Mouse (Mus musculus): ENCODE data around the gene Alkbh1. TPM values are rescaled to one million over a fixed set of nuclear protein-coding genes. Genes with fewer than 3 reads are reported as not detected.

The Alkbh1 gene
- polyA plus RNA-seq, 1 experiment from 2014 or later = 10.6 TPM

DNA sequence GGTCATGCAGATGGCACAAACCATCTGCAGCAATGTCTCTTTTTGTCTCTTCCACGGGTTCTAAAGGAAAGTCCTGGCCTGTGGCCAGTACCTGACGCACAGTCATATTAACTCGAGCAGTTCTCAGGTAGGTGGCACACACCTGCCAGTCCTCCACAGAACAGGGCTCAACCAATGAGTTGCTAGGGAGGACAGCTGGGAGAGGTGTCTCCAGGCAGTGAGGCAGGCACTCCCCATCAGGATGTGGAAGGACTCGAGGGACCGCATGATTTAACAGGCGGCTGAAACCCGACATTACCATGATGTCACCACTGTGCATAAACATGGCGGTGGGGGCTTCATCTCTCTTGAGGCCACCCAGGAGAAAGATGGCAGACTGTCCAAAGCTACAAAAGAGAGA lies 14.9 kb downstream of the Alkbh1 start:
- Histone ChIP-seq H3K4me3 (ENCODE audit: inconsistent target) (no peak overlapping the region), H3K27ac (no peak overlapping the region), H3K79me2 (ENCODE audit: inconsistent target) (no peaks in the 10 kb centered on the region; the same call in 1 of the 2 replicates), H3K36me3 (ENCODE audit: inconsistent target) (peaks cover 59% of the 10 kb centered on the region)
- 85% methylated on average over 7 of the region's 8 CpGs for WGBS (ENCODE audit: missing documents)

- Histone ChIP-seq H3K79me2 (ENCODE audit: inconsistent target) (no peaks in the 10 kb centered on the region), H3K27ac (no peak overlapping the region), H3K36me3 (ENCODE audit: inconsistent target) (peaks cover 58% of the 10 kb centered on the region; the same call in 1 of the 2 replicates), H3K4me3 (ENCODE audit: inconsistent target) (no peak overlapping the region)
- WGBS (ENCODE audit: missing documents) = 83% methylated on average over 2 of the region's 2 CpGs
Measured at GRCm38 (mm10) chr12:87428295-87428694, 15.5 kb downstream of the Alkbh1 start.

- Histone ChIP-seq H3K36me3 (ENCODE audit: inconsistent target) (peaks cover 43% of the 10 kb centered on the region; the same call in 1 of the 2 replicates), H3K79me2 (ENCODE audit: inconsistent target) (no peaks in the 10 kb centered on the region), H3K27ac (no peak overlapping the region), H3K4me3 (ENCODE audit: inconsistent target) (no peak overlapping the region)
- 96% methylated on average over 5 of the region's 5 CpGs for WGBS (ENCODE audit: missing documents)
Measured at GRCm38 (mm10) chr12:87426354-87427031, 17.3 kb downstream of the Alkbh1 start.

DNA sequence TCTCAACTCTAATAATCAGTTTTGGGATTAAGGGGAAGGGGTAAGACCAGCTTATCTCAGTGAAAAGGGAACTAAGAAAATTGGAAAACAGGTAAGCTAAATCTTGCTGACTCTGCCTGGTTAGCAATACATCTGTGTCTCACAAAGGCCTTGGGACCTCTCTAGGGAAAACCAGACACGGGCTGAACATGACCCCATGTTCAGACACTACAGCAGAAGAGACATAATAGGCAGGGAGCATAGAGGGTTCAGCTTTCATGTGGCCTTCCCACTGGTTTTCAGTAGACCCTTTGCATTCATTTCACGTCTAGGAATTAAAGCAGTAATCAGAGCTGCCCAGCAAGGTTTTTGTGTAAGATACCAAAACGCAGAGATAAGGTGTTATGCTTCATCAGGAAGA lies 19.3 kb downstream of the Alkbh1 start:
- Histone ChIP-seq H3K27ac (no peak overlapping the region), H3K79me2 (ENCODE audit: inconsistent target) (no peaks in the 10 kb centered on the region), H3K36me3 (ENCODE audit: inconsistent target) (peaks cover 25% of the 10 kb centered on the region; the same call in 1 of the 2 replicates), H3K4me3 (ENCODE audit: inconsistent target) (no peak overlapping the region)
- 86% methylated on average over 3 of the region's 3 CpGs for WGBS (ENCODE audit: missing documents)

GRCm38 (mm10) chr12:87423700-87424099 lies 20.1 kb downstream of the Alkbh1 start:
- no peak overlapping the region for H3K4me3 ChIP-seq (ENCODE audit: inconsistent target)
- 67% methylated on average over 1 of the region's 1 CpGs for WGBS (ENCODE audit: missing documents)
- peaks cover 22% of the 10 kb centered on the region; the same call in 1 of the 2 replicates for H3K36me3 ChIP-seq (ENCODE audit: inconsistent target)
- H3K27ac ChIP-seq = no peak overlapping the region
- no peaks in the 10 kb centered on the region for H3K79me2 ChIP-seq (ENCODE audit: inconsistent target)

GRCm38 (mm10) chr12:87421708-87422507 lies 21.9 kb downstream of the Alkbh1 start:
- 82% methylated on average over 5 of the region's 5 CpGs for WGBS (ENCODE audit: missing documents)

DNA sequence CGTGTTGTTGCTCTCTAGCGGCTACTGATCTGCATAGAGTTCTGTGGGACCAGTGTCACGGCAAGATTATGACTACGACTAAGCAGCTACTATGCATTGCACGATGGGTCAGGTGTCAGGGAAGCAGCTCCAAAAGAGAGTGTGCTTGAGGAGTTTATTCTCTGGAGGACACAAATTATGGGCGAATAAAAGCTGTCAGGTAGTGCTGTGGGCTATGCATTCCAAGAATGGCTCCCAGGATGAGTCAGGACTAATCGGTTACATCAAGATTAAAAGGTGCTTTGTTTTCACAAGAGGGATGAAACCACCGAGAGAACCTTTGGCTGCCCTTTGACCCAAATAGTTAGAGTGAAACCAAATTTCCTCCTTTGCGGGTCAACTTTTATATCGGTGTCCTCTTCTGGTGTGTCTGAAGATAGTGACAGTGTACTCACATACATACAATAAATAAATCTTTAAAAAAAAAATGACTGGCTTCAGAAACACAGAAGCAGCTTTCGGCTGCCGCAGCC lies 23.8 kb downstream of the Alkbh1 start:
- no peak overlapping the region for H3K27ac ChIP-seq
- H3K4me3 ChIP-seq (ENCODE audit: inconsistent target) = no peak overlapping the region
- no peaks in the 10 kb centered on the region for H3K79me2 ChIP-seq (ENCODE audit: inconsistent target)
- 85% methylated on average over 12 of the region's 12 CpGs for WGBS (ENCODE audit: missing documents)
- H3K36me3 ChIP-seq (ENCODE audit: inconsistent target) = peaks cover 12% of the 10 kb centered on the region; the same call in 1 of the 2 replicates

More at GRCm38 (mm10) chr12:87421708-87422507, 21.9 kb downstream of the Alkbh1 start:
- no peak overlapping the region for H3K27ac ChIP-seq
- H3K79me2 ChIP-seq (ENCODE audit: inconsistent target) = no peaks in the 10 kb centered on the region
- peaks cover 13% of the 10 kb centered on the region; the same call in 1 of the 2 replicates for H3K36me3 ChIP-seq (ENCODE audit: inconsistent target)
- no peak overlapping the region for H3K4me3 ChIP-seq (ENCODE audit: inconsistent target)

GRCm38 (mm10) chr12:87418921-87419320 lies 24.9 kb downstream of the Alkbh1 start:
- no peaks in the 10 kb centered on the region for H3K79me2 ChIP-seq (ENCODE audit: inconsistent target)
- WGBS (ENCODE audit: missing documents) = 86% methylated on average over 5 of the region's 5 CpGs
- H3K4me3 ChIP-seq (ENCODE audit: inconsistent target) = no peak overlapping the region
- H3K27ac ChIP-seq = no peak overlapping the region
- H3K36me3 ChIP-seq (ENCODE audit: inconsistent target) = peaks cover 8% of the 10 kb centered on the region; the same call in 1 of the 2 replicates

GRCm38 (mm10) chr12:87416690-87417089 lies 27.1 kb downstream of the Alkbh1 start:
- Histone ChIP-seq H3K36me3 (ENCODE audit: inconsistent target) (no peaks in the 10 kb centered on the region), H3K4me3 (ENCODE audit: inconsistent target) (no peak overlapping the region), H3K27ac (no peak overlapping the region), H3K79me2 (ENCODE audit: inconsistent target) (no peaks in the 10 kb centered on the region)
- 28% methylated on average over 7 of the region's 7 CpGs for WGBS (ENCODE audit: missing documents)

DNA sequence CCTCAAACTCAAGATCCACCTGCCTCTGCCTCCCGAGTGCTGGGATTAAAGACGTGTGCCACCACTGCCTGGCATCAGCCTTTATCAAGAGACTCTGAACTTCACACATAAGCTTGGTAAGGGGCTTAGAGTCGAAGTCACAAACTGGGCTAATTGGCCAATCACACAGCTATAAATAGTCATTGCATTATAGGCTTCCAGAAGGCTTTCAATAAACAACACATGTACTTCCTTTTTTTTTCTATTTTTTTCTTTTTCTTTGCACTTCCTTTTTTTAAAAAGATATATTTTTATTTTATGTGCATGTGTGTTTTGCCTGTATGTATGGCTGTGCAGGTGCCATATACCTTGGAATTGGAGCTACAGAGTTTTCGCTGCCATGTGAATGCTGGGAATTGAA lies 28.5 kb downstream of the Alkbh1 start:
- Histone ChIP-seq H3K36me3 (ENCODE audit: inconsistent target) (no peaks in the 10 kb centered on the region), H3K4me3 (ENCODE audit: inconsistent target) (no peak overlapping the region), H3K27ac (peak overlapping the region; percentile 60), H3K79me2 (ENCODE audit: inconsistent target) (no peaks in the 10 kb centered on the region)
- 29% methylated on average over 4 of the region's 4 CpGs for WGBS (ENCODE audit: missing documents)

DNA sequence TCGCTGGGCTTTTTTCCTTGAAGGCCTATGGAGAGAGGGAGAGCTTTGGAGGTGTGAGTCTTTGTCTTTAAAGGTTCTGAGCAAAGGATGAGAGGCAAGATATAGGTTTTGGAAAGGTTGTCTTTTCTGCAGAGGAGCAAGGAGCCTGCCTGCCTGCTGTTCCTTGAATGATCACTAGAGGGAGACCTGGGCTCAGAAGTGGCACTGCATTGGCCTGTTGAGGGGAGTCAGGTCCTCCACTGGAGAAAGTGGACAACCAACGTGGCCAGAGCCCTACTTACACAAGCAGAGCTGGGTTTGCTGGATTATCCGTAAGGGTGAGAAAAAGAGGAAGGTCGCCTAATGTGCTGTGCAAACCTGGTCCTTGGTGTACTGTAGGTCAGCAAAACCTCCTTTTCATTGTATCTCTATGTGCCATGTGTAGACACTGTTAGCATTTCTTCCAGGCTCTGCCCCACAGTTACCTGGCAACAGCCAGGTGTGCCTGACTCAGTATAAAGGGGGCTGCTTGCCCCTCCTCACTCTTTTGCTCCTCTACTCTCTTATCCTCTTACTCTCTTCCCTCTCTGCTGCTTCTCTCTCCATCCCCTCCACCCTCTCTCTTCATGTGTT lies 30.5 kb downstream of the Alkbh1 start:
- H3K36me3 ChIP-seq (ENCODE audit: inconsistent target) = no peaks in the 10 kb centered on the region
- H3K4me3 ChIP-seq (ENCODE audit: inconsistent target) = no peak overlapping the region
- whole genome bisulfite sequencing (ENCODE audit: missing documents) = 16% methylated on average over 4 of the region's 4 CpGs
- H3K27ac ChIP-seq = no peak overlapping the region
- H3K79me2 ChIP-seq (ENCODE audit: inconsistent target) = no peaks in the 10 kb centered on the region

DNA sequence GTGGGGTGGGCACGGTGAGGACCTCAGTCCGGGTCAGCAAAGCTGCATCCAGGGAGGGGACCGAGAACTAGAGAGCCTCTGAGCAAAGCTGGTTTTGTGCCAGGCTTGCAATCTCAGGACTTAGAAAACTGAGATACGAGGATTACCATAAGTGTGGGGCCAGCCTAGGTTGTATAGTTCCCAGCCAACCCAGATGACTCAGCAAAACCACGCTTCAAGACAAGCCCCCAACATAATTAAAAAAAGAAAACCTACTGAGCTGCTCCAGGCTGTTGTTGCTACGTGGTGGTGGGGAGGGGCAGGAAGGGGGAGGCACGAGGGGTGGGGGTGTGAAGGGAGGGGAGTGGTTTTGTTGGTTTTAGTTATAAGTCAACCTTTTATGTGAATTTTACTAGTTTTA lies 32.8 kb downstream of the Alkbh1 start:
- Histone ChIP-seq H3K27ac (no peak overlapping the region), H3K79me2 (ENCODE audit: inconsistent target) (no peaks in the 10 kb centered on the region), H3K36me3 (ENCODE audit: inconsistent target) (no peaks in the 10 kb centered on the region), H3K4me3 (ENCODE audit: inconsistent target) (no peak overlapping the region)
- 34% methylated on average over 7 of the region's 7 CpGs for WGBS (ENCODE audit: missing documents)

DNA sequence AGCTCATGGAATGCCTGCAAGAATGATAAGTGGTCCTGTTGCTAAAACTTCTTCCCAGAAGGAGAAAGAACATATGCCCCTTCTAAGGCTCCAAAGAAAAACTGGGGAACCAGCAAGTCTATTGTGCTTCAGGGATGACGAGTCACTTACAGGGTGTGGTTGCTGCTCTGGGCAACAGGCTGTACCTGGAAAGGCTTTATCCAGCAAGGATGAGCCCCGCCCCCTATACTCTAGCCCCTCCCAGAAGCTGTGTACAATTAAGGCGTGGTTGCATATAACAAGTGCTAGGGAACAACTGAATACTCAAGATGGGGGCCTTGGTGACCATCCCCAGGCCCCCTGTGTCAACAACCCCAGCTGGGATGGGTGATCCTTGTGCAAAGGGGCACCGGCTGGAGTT lies 34.7 kb downstream of the Alkbh1 start:
- Histone ChIP-seq H3K36me3 (ENCODE audit: inconsistent target) (no peaks in the 10 kb centered on the region), H3K4me3 (ENCODE audit: inconsistent target) (no peak overlapping the region), H3K79me2 (ENCODE audit: inconsistent target) (no peaks in the 10 kb centered on the region), H3K27ac (no peak overlapping the region)
- WGBS (ENCODE audit: missing documents) = 84% methylated on average over 4 of the region's 4 CpGs

DNA sequence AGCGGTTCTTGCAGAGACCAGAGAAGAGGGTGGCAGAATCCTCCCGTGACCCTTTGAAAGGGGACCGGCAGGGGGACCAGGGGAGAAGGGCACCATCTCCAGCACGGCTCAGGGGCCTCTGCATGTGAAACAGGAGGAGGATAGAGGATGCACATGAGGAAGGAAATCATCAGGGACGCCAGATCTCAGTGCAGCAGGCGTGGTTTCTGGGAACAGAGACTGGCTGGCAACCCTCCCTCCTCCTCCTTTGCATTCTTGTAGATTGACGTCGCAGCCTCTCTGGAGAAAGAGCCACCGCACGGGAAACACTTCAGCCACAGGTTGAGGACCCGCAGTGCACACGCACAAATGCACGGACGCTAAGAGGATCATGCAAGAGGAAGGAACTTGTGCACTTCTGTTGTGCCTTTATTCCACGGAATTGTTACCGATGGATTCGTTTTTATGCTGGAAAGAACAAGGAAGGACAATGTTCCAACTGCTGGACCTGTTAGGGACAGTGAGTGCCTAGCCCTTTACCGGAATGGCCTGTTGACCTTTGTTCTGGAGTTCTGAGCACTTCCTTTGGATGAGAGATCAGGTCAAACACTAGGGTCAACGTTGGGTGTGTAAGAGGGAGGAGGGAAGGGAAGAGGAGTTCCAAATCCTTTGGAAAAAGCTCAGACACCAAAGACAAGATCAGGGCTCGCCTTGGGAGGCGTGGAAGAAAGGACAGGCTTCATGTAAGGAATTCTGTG lies 35.8 kb downstream of the Alkbh1 start:
- no peaks in the 10 kb centered on the region for H3K36me3 ChIP-seq (ENCODE audit: inconsistent target)
- WGBS (ENCODE audit: missing documents) = 13% methylated on average over 21 of the region's 21 CpGs
- H3K4me3 ChIP-seq (ENCODE audit: inconsistent target) = peak overlapping the region; percentile 20
- no peaks in the 10 kb centered on the region for H3K79me2 ChIP-seq (ENCODE audit: inconsistent target)
- peak overlapping the region; percentile 87 for H3K27ac ChIP-seq

Data from macrophage (primary cell).